Mouse (Mus musculus): ENCODE measurements at regions not wholly inside any gene's neighbourhood (a gene's known extent, or its start where the extent isn't known, plus 50 kb on each side); places are given as distances from the start of the nearest gene placed in this dataset.

GRCm38 (mm10) chr6:14298167-14298566 is 426.8 kb upstream of the 2610001J05Rik start:
- no peak for DNase-seq

GRCm38 (mm10) chr6:14297428-14297827 is 426.1 kb upstream of the 2610001J05Rik start:
- no peak for DNase-seq

- DNase-seq, result no peak
These were observed 419.5 kb upstream of the 2610001J05Rik start for GRCm38 (mm10) chr6:14290843-14291242.

GRCm38 (mm10) chr6:14281476-14281875 is 410.2 kb upstream of the 2610001J05Rik start:
- DNase-seq, result peak; percentile 42 to 75

- DNase-seq, result peak; percentile 28 to 39
These were observed 390.6 kb upstream of the 2610001J05Rik start for GRCm38 (mm10) chr6:14261941-14262340.

DNA sequence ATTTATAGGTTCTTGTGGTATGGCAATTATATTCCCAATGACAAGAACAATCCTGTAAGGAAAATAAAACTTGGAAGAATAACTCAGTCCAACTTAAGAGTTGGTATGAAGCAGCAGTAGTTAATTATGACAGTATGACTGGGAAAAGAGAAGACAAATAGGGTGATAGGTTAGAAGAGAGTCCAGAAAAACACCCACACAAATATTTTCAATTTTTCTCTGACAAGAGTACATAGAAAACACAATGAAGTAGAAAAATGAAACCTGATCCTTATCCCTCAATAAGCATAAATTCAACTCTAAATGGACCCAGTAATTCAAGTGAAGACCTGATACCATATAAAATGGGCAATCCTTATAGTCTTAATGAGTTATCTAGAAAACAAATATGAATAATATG is 369.0 kb upstream of the 2610001J05Rik start:
- no peak for DNase-seq

DNA sequence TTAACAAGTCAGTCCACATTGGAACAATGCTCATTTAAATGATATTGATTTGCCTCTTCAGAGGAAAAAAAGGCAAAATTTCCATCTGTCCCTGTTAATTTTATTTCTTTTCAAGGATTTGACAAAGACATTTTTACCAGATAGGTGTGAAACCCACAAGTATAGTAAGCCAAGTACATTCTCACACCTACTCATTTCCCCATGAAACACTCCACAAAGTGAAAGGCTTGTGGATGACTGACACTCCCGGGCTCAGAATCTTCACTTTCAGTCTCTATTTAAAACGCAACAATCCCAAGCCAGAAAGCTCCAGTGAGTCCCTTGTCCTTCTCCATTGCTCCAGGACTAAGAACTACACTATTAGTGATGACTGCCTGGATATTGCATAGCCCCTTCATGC is 367.8 kb upstream of the 2610001J05Rik start:
- DNase-seq, result no peak

DNA sequence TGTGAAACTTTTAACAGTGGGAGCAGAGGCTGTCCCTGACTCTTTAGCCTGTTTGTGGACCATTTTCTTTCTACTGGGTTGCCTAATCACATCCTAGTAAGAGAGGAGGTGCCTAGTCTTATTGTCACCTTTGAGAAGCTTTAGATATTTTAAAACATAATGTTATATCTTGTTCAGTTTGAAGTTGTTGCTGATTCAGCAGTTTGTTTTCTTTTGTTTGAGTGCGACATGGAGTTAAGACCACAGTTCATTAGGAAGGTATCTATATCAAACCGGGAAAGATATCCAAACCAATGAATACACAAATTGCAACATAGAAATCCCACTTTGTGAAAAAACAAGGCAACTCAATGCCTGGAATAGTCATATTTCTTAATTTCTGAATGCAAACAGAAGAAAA is 359.5 kb upstream of the 2610001J05Rik start:
- no peak for DNase-seq

DNA sequence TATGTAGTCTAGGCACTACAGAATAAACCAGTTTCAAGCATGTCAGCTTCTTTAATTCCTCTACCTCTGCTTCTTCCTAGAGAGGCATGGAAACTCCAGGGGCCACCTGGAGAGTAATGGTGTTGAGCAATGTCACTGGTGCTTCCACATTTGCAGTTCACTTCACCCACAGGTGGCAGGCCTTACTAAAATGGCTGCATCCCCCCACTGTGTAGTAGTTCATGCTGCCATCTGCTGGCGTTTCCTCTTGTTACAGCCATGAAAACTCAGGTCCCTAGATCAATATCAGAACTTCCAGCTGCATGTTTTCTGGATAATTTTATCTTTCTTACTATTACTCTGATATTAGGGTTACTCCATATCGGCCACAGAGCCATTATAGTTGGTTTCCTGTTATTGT is 336.2 kb upstream of the 2610001J05Rik start:
- peak; percentile 75 to 82 for DNase-seq

DNA sequence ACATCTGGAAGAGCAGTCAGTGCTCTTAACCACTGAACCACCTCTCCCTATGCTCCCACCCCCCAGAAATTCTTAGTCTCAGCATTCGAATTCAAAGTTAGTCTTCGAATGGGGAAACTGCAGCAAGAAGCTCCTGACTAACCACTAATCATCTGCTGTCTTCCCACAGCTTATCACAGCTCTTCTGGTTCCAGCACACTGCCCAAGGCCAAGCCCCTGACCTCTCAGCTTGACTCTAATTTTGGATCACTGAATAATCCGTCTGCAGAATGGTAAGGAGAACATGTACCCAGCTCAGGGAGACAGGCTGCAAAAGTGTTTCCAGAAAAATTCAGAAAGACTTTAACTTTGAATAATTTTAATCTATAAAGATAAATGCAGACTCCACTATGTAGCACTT is 325.8 kb upstream of the 2610001J05Rik start:
- DNase-seq, result no peak

GRCm38 (mm10) chr6:14195351-14195750 is 324.0 kb upstream of the 2610001J05Rik start:
- DNase-seq, result no peak

DNA sequence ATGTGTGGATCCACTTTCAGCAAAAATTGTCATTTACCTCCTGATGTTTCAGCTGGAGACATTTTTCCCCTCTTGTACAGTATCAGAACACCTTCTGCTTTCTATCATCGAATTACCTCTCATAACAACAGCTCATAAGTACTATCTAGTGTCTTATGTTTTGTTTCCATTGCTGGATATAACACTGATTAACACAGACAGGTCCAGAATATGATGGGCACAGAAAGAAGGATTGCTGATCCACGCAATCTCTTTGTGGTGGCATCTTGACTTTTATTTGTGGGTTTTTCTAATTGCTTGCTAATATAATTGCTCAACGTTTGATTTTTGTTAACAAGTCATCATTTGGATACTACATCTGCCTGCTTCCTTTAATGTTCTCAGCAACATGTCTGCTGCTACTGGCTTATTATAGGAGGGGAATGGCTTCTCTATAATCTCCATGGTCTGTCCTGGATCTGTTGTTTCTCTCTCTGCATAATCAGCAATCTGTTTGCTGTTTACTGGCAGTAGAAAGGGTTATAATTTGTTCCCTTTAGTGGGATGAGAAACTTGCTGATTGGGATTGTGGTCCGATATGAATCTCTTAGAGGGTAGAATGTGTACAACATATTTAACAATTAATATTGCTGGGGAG is 320.2 kb upstream of the 2610001J05Rik start:
- DNase-seq, result no peak

DNA sequence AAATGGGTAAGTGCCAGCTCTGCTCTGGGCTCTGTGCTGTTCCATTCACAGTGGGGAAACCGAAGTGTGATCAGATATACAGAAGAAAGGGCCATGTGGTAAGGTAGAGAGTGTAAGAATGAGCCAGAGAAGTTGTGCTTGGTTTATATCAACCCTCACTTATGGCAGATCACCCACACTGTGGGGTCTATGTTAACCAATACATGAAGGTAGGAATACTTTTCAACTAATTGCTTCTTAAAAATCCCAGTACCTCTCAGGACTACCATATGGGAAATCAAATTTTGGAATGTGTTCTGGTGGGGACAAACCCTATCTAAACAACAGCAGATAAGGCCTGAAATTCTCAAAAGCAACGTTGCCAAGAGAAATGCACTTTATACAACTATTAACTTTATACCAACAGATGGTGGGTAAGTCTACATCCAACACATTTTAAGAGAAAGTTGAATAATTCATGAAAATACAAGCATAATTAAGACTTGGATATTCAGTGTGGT is 314.7 kb upstream of the 2610001J05Rik start:
- DNase-seq, result no peak

- no peak for DNase-seq
These were observed 276.1 kb upstream of the 2610001J05Rik start for GRCm38 (mm10) chr6:14147370-14147769.

DNA sequence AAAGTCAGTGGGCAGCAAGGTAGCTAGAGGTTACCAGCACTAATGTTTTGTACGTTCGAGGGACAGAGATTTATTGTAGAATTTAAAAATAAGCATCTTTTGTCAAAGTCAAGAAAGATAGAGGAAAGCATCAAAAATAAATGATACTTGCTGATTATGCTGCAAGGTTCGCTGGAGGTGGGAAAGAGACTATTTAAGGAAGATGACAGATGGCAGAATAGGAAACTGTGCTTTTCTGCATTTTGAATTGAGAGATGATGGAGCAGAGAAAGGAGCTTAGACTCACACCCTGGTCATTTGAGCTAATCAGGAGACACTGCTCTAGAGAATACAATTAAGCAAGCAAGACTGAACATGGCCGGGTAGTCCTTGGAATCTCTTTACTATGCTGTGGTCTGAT is 275.1 kb upstream of the 2610001J05Rik start:
- DNase-seq, result no peak

- DNase-seq, result no peak
These were observed 270.9 kb upstream of the 2610001J05Rik start for GRCm38 (mm10) chr6:14142107-14142751.

GRCm38 (mm10) chr6:14130392-14131144 is 259.2 kb upstream of the 2610001J05Rik start:
- no peak for DNase-seq

DNA sequence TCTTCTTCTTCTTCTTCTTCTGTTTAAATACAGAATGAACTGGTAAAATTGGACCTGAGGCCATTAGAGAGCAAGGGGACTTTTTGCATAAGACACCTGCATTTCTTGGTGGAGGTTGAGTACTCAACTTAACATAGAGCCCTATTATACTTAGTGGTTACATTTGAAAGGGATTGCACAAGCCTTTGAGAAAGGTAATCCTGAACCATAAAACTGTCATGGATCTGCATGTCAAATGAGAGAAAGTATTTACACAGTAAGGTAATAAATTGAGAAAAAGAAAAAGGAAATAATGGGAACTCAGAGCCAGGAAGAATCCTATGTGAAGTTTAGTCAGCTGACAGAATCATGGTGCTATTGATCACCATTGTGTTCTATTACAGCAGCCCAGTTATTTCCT is 258.1 kb upstream of the 2610001J05Rik start:
- DNase-seq, result no peak

DNA sequence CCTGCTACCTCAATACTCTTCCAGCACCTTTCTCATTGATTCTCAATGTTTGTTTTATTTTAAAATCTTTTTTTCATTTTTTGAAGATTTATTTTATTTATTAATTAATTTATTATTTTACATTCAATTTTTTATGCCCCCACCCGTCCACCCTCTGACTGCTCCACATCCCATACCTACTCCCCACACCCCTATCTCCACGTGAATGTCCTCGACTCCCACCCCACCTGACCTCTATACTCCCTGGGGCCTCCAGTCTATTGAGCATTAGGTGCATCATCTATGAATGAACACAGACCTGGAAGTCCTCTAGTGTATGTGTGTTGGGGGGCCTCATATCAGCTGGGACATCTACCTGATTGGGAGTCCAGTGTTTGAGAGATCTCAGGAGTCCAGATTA is 251.0 kb upstream of the 2610001J05Rik start:
- no peak for DNase-seq

DNA sequence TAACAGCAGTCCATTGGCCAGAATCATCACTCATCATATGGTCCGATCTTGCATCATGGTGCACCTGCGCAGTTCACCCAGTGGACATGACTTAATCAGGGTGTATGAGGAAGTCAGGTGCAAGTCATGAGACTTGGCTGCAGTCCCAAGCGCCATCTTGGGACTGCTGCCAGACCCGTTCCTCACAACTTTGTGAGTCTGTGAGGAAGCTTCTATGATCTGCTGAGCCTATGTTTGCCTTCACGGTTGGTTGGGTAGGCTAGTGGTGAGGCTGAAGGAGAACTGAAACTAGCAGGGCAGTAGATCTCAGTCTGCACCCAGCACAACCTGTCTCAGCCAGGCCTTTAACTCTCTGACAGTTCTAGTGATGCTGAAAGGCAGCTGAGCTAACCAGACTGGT is 250.2 kb upstream of the 2610001J05Rik start:
- DNase-seq, result no peak

DNA sequence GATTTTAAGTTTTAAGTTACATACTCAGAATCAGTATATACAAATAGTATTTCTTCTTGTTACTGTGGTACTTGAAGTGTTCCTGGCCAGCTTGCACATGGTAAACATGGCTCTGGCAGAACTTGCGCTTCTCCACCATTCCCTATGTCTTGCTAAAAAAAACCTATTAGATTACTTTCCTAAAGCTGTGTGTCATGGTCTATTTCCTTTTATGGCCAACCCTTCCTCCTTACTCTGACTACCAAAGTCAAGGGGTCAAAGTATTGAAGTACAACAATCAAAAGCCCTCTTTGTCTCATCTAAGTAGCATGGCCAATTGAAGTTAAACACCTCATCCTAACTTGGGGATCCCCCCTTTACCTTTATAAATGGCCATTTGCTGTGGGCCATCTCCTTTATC is 223.6 kb upstream of the 2610001J05Rik start:
- no peak for DNase-seq

DNA sequence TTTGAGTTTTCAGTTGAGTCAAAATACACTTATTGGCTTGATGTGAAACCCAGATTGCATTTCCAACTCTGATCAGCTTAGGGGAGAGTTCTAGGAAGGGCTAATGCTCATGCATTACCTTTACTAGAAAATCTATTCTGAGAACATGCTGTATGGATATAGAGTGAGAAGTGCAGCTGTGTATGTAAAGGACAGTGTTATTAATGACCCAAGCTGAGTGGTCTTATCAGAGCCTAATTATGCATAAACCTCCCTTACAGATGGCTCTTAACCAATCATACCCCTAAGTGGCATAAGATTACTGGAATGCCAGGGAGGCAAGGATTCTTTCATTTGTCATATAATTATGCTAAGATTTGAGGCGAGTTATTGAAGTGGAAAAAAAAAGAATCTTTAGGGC is 210.6 kb upstream of the 2610001J05Rik start:
- no peak for DNase-seq

GRCm38 (mm10) chr6:14063735-14064134 is 192.4 kb upstream of the 2610001J05Rik start:
- DNase-seq, result no peak

GRCm38 (mm10) chr6:14046560-14046959 is 175.2 kb upstream of the 2610001J05Rik start:
- no peak for DNase-seq

All from cerebellum, postnatal 14 days (tissue).